9 mouse cellular contexts compared by ENCODE assay signal in the genomic region with DNA sequence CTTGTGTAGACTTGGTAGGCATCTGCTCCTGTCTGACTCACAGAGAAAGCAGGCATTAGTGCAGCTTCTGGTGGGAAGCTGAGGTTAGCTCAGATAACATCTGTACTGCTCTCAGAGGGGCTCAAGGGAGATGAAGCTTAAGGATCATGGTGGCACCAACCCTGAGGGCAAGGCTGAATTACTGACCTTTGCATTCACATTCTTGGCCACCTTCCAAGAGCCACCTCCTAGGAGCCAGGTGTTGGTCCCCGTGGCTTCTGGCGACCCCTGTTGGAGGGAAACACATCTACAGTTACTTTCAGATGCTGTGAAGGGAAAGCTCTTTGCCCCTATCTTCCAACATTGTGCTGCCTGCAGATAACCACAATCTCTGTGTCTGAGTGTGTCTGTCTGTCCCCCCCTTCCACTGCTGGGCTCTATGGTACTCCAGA. TPM values are rescaled to one million over a fixed set of nuclear protein-coding genes. Genes with fewer than 3 reads are reported as not detected.
DNase-seq lines count a peak whose midpoint lies in the region; ATAC-seq and TF ChIP-seq lines count a peak whose summit lies in the region.
"Had no signal": no experiment of that assay in that cellular context is flagged by ENCODE, and none has a peak within 500 bp of the region (broad histone marks: within the 10 kb centered on the region; RNA-seq: fewer than 3 reads in every experiment).

No protein-coding gene starts in this region.

- H3K27ac ChIP-seq in CH12.LX (ENCODE audit: insufficient read depth, low read depth) = no peak overlapping the region
- H3K27ac ChIP-seq in intestine, embryonic 14.5 days (ENCODE audit: low read depth) = no peak overlapping the region
- H3K27ac ChIP-seq in liver, embryonic 15.5 days (replicated peaks) = no peak overlapping the region
- H3K27ac ChIP-seq in stomach, embryonic 14.5 days (ENCODE audit: low read length) = no peak overlapping the region
- H3K27ac ChIP-seq: neural tube, embryonic 12.5 days had no signal

- in situ Hi-C loops in CH12.LX (cut with MboI; ENCODE audit: low pct_ligation_motif_present, low pct_unique_long_range_greater_than_20kb, low sequenced_read_pairs) = no loop called here

- intact Hi-C loops in gastrocnemius, postnatal 14 days (cut with DNase I; ENCODE audit: low total_unique reads) = no loop called here

- DNase-seq in gastrocnemius, postnatal 14 days = peak; percentile 41
- DNase-seq in gastrocnemius, postnatal 4 days (ENCODE audit: low spot score in 2 of 2) = no peak
- DNase-seq in CH12.LX (ENCODE audit: extremely low read depth) = peak; percentile 52
- peak; percentile 60 for DNase-seq in c-Kit-positive CD71-negative TER-119-negative erythroid progenitor cells, embryonic 14.5 days (ENCODE audit: low read depth)
- DNase-seq in intestine, embryonic 14.5 days (ENCODE audit: low spot score) = peak; percentile 66
- no peak for DNase-seq in left cerebral cortex, adult 8-10 months (ENCODE audit: low spot score in 2 of 2)

- H3K27me3 ChIP-seq in CH12.LX (replicated peaks) = no peaks in the 10 kb centered on the region
- no peaks in the 10 kb centered on the region for H3K27me3 ChIP-seq in intestine, embryonic 14.5 days (replicated peaks; ENCODE audit: control insufficient read depth, insufficient read depth, low read length)
- H3K27me3 ChIP-seq in liver, embryonic 15.5 days = no peaks in the 10 kb centered on the region
- no peaks in the 10 kb centered on the region for H3K27me3 ChIP-seq in stomach, embryonic 14.5 days (ENCODE audit: control insufficient read depth, insufficient read depth, low read length)
- H3K27me3 ChIP-seq: neural tube, embryonic 12.5 days had no signal

- H3K79me2 ChIP-seq in CH12.LX (replicated peaks; ENCODE audit: control insufficient read depth, extremely low read depth, insufficient read depth, poor library complexity, severe bottlenecking) = no peaks in the 10 kb centered on the region

- dilution Hi-C loops in CH12.LX (cut with MboI; ENCODE audit: extremely low pct_ligation_motif_present, extremely low pct_unique_long_range_greater_than_20kb, low sequenced_read_pairs) = no loop called here

- ATAC-seq in intestine, embryonic 14.5 days (replicated peaks; ENCODE audit: low FRiP score, low TSS enrichment, low read depth) = no peak; the same call in 1 of the 2 replicates
- ATAC-seq in liver, embryonic 15.5 days (ENCODE audit: insufficient read depth) = peak; percentile 65
- peak; percentile 18; the same call in 1 of the 2 replicates for ATAC-seq in stomach, embryonic 14.5 days (ENCODE audit: insufficient number of reproducible peaks, insufficient read depth, low FRiP score, low read depth)

- no peaks in the 10 kb centered on the region for H3K9me3 ChIP-seq in CH12.LX (replicated peaks; ENCODE audit: low read length)
- H3K9me3 ChIP-seq in intestine, embryonic 14.5 days (ENCODE audit: control insufficient read depth, low read length) = no peaks in the 10 kb centered on the region
- H3K9me3 ChIP-seq in liver, embryonic 15.5 days (replicated peaks) = no peaks in the 10 kb centered on the region
- no peaks in the 10 kb centered on the region for H3K9me3 ChIP-seq in stomach, embryonic 14.5 days (ENCODE audit: control insufficient read depth, low read depth, low read length)
- H3K9me3 ChIP-seq: neural tube, embryonic 12.5 days had no signal

- peaks cover 2 to 3% of the 10 kb centered on the region in 2 experiments; a peak in 3 of 4 replicates for H3K4me1 ChIP-seq in CH12.LX (ENCODE audit: control insufficient read depth in 1 of 2, insufficient read depth in 2 of 2)
- H3K4me1 ChIP-seq in intestine, embryonic 14.5 days (replicated peaks; ENCODE audit: control insufficient read depth, insufficient read depth, low read length) = no peaks in the 10 kb centered on the region
- H3K4me1 ChIP-seq in liver, embryonic 15.5 days (replicated peaks) = peaks cover 18% of the 10 kb centered on the region
- H3K4me1 ChIP-seq in stomach, embryonic 14.5 days (ENCODE audit: control insufficient read depth, insufficient read depth, low read length) = no peaks in the 10 kb centered on the region

- no peaks in the 10 kb centered on the region for H3K36me3 ChIP-seq in CH12.LX (replicated peaks in 1 of 2; ENCODE audit: control insufficient read depth in 1 of 2, insufficient read depth in 1 of 2, low read length in 1 of 2)
- H3K36me3 ChIP-seq in intestine, embryonic 14.5 days (ENCODE audit: control insufficient read depth, insufficient read depth, low read length) = no peaks in the 10 kb centered on the region
- H3K36me3 ChIP-seq in liver, embryonic 15.5 days (replicated peaks) = no peaks in the 10 kb centered on the region
- no peaks in the 10 kb centered on the region for H3K36me3 ChIP-seq in stomach, embryonic 14.5 days (ENCODE audit: control insufficient read depth, insufficient read depth, low read length)
- H3K36me3 ChIP-seq: neural tube, embryonic 12.5 days had no signal

- no peak overlapping the region for H3K4me2 ChIP-seq in CH12.LX (ENCODE audit: insufficient read depth, low read depth, poor library complexity, severe bottlenecking)
- H3K4me2 ChIP-seq in intestine, embryonic 14.5 days (ENCODE audit: low read length) = no peak overlapping the region
- H3K4me2 ChIP-seq in liver, embryonic 15.5 days = no peak overlapping the region
- H3K4me2 ChIP-seq in stomach, embryonic 14.5 days (replicated peaks; ENCODE audit: low read depth, low read length) = no peak overlapping the region
- H3K4me2 ChIP-seq: neural tube, embryonic 12.5 days had no signal

- no peak overlapping the region for H3K9ac ChIP-seq in CH12.LX (ENCODE audit: insufficient read depth, low read depth)
- H3K9ac ChIP-seq in intestine, embryonic 14.5 days (ENCODE audit: low read length) = no peak overlapping the region
- no peak overlapping the region for H3K9ac ChIP-seq in liver, embryonic 15.5 days
- no peak overlapping the region for H3K9ac ChIP-seq in stomach, embryonic 14.5 days (replicated peaks; ENCODE audit: low read depth, low read length)
- H3K9ac ChIP-seq: neural tube, embryonic 12.5 days had no signal

- no peak for TF ChIP-seq EP300 in CH12.LX (IDR thresholded peaks at IDR 0.05; ENCODE audit: low read length)

- WGBS in intestine, embryonic 14.5 days = 0% methylated on average over 2 of the region's 2 CpGs
- WGBS in liver, embryonic 15.5 days (ENCODE audit: insufficient replicate concordance) = 0% methylated on average over 2 of the region's 2 CpGs
- 3% methylated on average over 2 of the region's 2 CpGs for WGBS in stomach, embryonic 14.5 days

- no peak overlapping the region for H3K4me3 ChIP-seq in CH12.LX (replicated peaks in 1 of 3; ENCODE audit: low read depth in 2 of 3, low read length in 2 of 3, poor library complexity in 1 of 3)
- no peak overlapping the region for H3K4me3 ChIP-seq in intestine, embryonic 14.5 days (ENCODE audit: low read depth, low read length)
- no peak overlapping the region for H3K4me3 ChIP-seq in liver, embryonic 15.5 days (replicated peaks)
- H3K4me3 ChIP-seq in stomach, embryonic 14.5 days (ENCODE audit: low read depth, low read length) = no peak overlapping the region
- H3K4me3 ChIP-seq: neural tube, embryonic 12.5 days had no signal

- TF ChIP-seq CTCF in CH12.LX (conservative IDR thresholded peaks at IDR 0.05 in 1 of 2, IDR thresholded peaks at IDR 0.05 in 1 of 2; ENCODE audit: low read depth in 2 of 2, low read length in 2 of 2) = peak; percentile 62 to 88

- no peak for TF ChIP-seq POLR2A in CH12.LX (IDR thresholded peaks at IDR 0.05; ENCODE audit: low read depth, low read length)

- TF ChIP-seq RAD21 in CH12.LX (IDR thresholded peaks at IDR 0.05; ENCODE audit: low read depth, low read length) = peak; percentile 83

TF ChIP-seq in CH12.LX, 34 proteins besides CTCF, POLR2A, EP300 and RAD21:
- TF ChIP-seq SMC3 (IDR thresholded peaks at IDR 0.05; ENCODE audit: low read depth, low read length) = peak; percentile 77
- TF ChIP-seq CHD1 (IDR thresholded peaks at IDR 0.05; ENCODE audit: low read depth, low read length) = no peak

RNA-seq across cellular contexts. Expression of a gene that starts 4.2 kb away (rescaled TPM):
- 10 to 100 TPM; 11.4 to 18.8 TPM for total RNA-seq in gastrocnemius, postnatal 14 days (2021)
- 10 to 100 TPM; 25.4 to 37.7 TPM for total RNA-seq in gastrocnemius, postnatal 4 days (2021)
- 2.7 and 3.4 TPM in 2 replicates for total RNA-seq in CH12.LX (2012; rRNA removed)
- total RNA-seq in CH12.LX (2014; rRNA removed) = 2.3 and 2.8 TPM in 2 replicates
- polyA plus RNA-seq in CH12.LX (2012; ENCODE audit: insufficient read length, low read depth) = 5.9 and 6.4 TPM in 2 replicates
- 3.6 and 4.9 TPM in 2 replicates for polyA plus RNA-seq in intestine, embryonic 14.5 days (2014; fragmentation: Nextera tagmentation; extraction: Ambion mirVana)
- 3.4 and 3.8 TPM in 2 replicates for polyA plus RNA-seq in liver, embryonic 15.5 days (2015; fragmentation: Nextera tagmentation; extraction: Ambion mirVana)
- polyA plus RNA-seq in stomach, embryonic 14.5 days (2014; fragmentation: Nextera tagmentation; extraction: Ambion mirVana) = 3.7 and 5.3 TPM in 2 replicates
- 10 to 100 TPM in 1 of 4 experiments, 1 to 10 TPM in 3; 8.2 to 10.7 (median 8.8) TPM for total RNA-seq in left cerebral cortex, adult 8-10 months (2022)

RNA-seq across cellular contexts. Expression of a gene that starts 10.0 kb away (rescaled TPM):
- total RNA-seq in gastrocnemius, postnatal 14 days (2021) = not detected
- total RNA-seq in gastrocnemius, postnatal 4 days (2021) = not detected
- total RNA-seq in CH12.LX (2012; rRNA removed) (not detected in 2 replicates), CH12.LX (2014; rRNA removed) (not detected in 2 replicates)
- not detected in 2 replicates for polyA plus RNA-seq in CH12.LX (2012; ENCODE audit: insufficient read length, low read depth)
- 0.42 TPM in 1 of 2 replicates, not detected in the other for polyA plus RNA-seq in intestine, embryonic 14.5 days (2014; fragmentation: Nextera tagmentation; extraction: Ambion mirVana)
- polyA plus RNA-seq in liver, embryonic 15.5 days (2015; fragmentation: Nextera tagmentation; extraction: Ambion mirVana) = not detected in 2 replicates
- 0.58 TPM in 1 of 2 replicates, not detected in the other for polyA plus RNA-seq in stomach, embryonic 14.5 days (2014; fragmentation: Nextera tagmentation; extraction: Ambion mirVana)
- total RNA-seq in left cerebral cortex, adult 8-10 months (2022) = not detected

RNA-seq across cellular contexts. Expression of a gene that starts 33.2 kb away (rescaled TPM):
- total RNA-seq in gastrocnemius, postnatal 14 days (2021) = not detected
- total RNA-seq in gastrocnemius, postnatal 4 days (2021) = not detected
- not detected in 2 replicates for total RNA-seq in CH12.LX (2012; rRNA removed)
- total RNA-seq in CH12.LX (2014; rRNA removed) = not detected in 2 replicates
- not detected in 2 replicates for polyA plus RNA-seq in CH12.LX (2012; ENCODE audit: insufficient read length, low read depth)
- not detected in 2 replicates for polyA plus RNA-seq in intestine, embryonic 14.5 days (2014; fragmentation: Nextera tagmentation; extraction: Ambion mirVana)
- 0.24 TPM in 1 of 2 replicates, not detected in the other for polyA plus RNA-seq in liver, embryonic 15.5 days (2015; fragmentation: Nextera tagmentation; extraction: Ambion mirVana)
- 0.55 TPM in 1 of 2 replicates, not detected in the other for polyA plus RNA-seq in stomach, embryonic 14.5 days (2014; fragmentation: Nextera tagmentation; extraction: Ambion mirVana)
- not detected for total RNA-seq in left cerebral cortex, adult 8-10 months (2022)
- polyA plus RNA-seq: neural tube, embryonic 12.5 days had no signal

Comparison
In these comparisons a context has a peak if more than half of its experiments do, and no peak if none do; other contexts are left out.
1. DNase-seq: peak in gastrocnemius, postnatal 14 days (single experiment), CH12.LX (single experiment), c-Kit-positive CD71-negative TER-119-negative erythroid progenitor cells, embryonic 14.5 days (single experiment) and intestine, embryonic 14.5 days (single experiment); none in gastrocnemius, postnatal 4 days (0 of 2) and left cerebral cortex, adult 8-10 months (0 of 2).